Mouse (Mus musculus) olfactory bulb, adult 2 months (tissue): ENCODE measurements around the gene Ezh1.

Experiments
- CTCF ChIP-seq: fragments of 200-500 bp; IDR thresholded peaks from 2 replicates; pipeline ENCODE4 v1.5.1; 2012; ENCODE audit warnings: low read depth, mild to moderate bottlenecking, low read length, moderate library complexity; ENCODE audit not compliant: insufficient read depth
- POLR2A ChIP-seq: fragments of 200-500 bp; IDR thresholded peaks from 2 replicates; pipeline ENCODE4 v1.6.1; 2012; ENCODE audit warnings: mild to moderate bottlenecking, low read depth, low read length, moderate library complexity; ENCODE audit not compliant: insufficient read depth

GRCm38 (mm10) chr11:101169301-101170107 lies 56.8 kb downstream of the Ezh1 start:
- no peak for TF ChIP-seq CTCF
- no peak for TF ChIP-seq POLR2A
